Mouse (Mus musculus) heart, adult 9 months (tissue): Measurements from ENCODE around the gene Cenpm.

Experiments used
- DNase-seq, 2 experiments: peaks; one replicate each; pipeline ENCODE4 v3.0.0; 2022; ENCODE audit warnings: low spot score in 2 of 2

Cenpm gene

DNA sequence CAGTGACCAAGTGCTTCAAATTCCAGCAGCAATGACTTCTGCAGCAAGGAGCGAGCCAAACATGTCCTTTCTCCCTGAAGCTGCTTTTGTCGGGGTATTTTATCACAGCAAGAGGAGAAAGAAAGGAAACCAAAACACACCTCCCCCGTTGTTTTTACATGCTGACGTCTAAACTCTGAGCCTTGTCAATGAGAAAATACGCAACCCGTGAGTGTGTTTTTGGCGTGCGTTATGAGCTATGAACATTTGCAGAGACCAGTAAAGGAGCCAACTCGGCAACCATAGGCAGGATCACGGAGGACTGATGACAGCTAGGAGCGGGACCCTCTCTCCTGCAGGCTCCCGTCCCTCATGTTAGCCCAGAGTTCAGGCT lies 820 bp downstream of the Cenpm start:
- no peak for DNase-seq

DNA sequence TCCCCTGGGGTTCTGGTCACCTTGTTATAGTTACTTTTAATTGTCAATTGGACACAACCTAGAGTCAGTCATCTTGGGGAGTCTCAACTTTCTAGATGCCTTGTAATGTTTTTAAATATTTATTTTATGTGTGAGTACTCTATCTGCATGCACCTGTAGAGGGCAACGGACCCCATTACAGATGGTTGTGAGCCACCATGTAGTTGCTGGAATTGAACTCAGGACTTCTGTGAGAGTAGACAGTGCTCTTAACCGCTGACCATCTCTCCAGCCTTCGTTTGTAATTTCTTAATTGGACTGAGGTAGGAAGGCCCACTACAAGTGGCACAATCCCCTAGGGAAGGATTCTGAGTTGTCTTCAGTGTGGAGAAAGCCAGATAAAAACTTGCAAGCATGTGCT lies 1.2 kb downstream of the Cenpm start:
- no peak for DNase-seq

DNA sequence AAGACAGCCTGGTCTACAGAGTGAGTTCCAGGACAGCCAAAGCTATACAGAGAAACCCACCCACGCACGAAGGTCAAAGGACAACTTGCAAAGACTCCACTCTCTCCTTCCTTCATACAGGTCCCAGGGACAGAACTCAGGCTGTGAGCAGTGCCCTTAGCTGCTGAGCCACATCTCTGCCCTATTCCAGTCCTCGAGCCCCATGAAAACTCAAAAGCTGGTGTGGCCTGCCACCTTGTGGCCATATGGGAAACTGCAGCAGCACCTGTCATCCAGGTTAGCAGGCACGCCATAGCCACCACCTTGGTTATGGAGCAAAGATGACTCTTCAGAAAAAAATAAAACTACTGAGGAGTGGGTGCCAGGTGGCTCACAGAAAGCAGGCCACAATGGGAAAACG lies 8.0 kb downstream of the Cenpm start:
- peak; percentile 63 to 74 for DNase-seq

DNA sequence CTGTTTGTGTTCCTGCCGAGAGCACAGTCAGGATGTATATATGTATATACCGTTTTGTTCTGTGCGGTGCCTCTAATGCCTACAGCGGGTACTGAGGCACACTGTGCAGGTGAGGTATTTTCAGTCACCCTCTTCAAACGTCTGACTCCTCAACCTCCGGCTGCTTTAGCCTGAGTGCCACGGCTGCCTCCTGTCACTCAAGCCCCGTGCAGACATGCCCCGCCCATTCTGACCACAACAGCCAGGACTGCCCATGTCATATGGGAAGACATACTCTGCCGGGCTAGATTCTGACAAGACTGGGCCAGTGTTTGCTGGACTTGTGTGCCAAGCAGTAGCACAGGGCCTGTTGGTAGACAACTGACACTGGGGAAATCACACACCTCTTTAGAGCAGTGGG lies 8.9 kb downstream of the Cenpm start:
- DNase-seq: no peak

DNA sequence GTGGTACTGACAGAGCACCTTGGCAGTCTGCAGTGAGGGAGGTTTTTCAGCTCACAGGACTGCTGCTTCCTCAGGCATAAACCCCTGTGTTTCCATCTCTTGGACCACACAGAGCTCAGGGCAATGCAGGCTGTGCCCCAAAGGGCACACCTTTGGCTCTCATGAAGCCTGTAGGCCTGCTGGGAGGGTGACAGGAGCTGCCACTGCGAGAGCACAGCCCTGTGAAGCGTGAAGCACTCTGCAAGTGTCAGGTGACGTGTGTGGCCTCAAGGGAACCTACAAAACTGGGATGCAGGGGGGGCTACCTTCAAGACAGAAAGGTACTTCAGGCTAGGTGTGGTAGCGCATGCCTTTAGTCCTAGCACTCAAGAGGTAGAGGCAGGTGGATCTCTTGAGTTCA lies 11.9 kb downstream of the Cenpm start:
- DNase-seq: no peak

DNA sequence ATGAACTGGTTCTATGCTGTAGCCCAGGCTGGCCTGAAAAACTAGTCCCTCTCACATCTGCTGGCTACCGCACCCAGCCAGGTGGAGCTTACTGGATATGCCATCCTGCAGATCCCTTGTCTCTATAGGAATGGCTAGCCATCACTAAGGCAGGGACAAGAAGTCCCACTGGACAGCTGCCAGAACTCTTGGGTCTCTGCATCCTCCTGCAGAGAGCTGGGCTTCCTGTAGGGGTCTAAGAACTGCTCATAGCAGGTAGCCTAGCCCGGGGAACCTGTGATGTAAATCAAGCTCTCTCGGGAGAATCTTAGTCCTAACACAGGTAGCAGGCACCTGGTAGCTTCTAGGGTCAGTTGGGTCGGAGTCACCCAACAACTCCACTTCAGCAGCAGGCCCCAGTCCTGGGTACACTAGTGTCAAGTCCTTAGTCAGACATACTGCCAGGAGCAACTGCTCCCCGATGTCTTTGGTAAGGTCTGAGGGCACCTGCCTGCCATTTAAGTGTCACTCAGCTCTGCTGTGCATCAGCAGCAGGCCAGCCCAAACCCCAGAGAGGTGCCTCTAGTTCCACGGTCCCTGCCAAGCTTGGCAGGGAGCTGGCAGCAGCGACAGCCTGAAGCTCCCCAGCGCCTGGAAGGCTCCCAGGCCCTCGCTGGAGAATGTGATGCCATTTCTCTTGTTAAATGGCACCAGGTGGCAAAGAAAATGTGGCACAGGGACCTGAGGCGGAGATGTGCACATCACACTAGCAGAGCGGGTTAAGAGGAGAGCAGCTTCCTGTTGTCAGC lies 12.8 kb downstream of the Cenpm start:
- DNase-seq: no peak

DNA sequence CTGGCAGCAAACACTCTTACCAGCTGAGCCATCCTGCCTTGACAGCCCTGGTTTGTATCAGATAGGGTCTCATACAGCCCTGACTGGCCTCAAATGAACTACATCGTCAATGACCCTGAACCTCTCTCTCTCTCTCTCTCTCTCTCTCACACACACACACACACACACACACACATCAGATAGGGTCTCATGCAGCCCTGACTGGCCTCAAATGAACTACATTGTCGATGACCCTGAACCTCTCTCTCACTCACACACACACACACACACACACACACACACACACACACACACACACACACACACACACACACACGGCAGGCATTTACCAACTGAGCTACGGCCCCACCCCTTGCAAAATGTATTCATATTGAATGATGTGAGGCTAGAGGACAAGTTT lies 13.4 kb downstream of the Cenpm start:
- no peak for DNase-seq

DNA sequence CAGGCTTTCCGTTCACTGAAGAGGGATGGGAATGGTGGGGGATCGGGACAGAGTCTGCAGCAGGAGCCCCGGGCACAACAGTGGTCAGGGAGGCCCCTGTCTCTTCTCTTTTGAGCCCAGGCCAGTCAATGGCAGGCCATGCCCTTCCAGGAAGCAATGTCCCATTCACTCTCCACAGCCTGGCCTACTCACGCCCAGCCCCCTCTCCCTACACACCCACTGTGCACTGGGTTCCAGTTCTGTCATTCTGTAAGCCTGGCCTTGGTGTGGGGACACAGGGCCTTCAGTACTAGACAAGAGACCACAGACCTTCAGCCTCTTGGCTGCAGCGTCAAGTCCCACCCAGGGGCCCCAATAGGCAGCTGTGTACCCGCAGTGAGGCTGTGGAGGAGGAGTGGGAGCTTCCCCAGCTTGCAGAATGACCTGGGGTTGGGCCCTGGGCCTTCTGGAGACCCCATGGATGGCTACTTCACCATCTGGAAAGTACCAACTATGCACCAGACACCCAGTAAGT lies 14.4 kb downstream of the Cenpm start:
- DNase-seq: no peak

DNA sequence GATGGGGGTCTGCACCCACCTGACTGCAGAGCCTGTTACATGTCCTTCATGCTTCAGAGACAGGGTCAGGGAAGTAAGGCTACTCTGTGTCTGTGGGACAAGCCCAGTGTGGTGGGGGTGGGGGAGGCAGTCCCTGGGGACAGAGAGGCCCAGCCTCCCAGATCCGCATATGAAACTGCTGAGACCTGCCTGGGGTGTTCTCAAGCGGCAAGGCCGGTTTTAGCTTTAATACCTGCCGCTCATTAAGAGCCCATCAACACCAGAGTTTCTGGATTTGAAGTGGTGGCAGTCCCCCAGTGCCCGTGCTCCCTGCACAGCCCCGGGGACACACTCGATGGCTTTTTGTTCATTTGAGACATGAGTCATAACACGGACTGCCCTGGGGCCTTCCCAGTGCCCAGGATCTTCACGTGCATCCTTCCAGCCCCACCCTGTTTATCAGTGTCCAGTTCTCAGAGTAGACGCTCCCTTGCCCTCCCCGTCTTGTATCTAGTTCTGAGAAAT lies 15.0 kb downstream of the Cenpm start:
- no peak for DNase-seq

DNA sequence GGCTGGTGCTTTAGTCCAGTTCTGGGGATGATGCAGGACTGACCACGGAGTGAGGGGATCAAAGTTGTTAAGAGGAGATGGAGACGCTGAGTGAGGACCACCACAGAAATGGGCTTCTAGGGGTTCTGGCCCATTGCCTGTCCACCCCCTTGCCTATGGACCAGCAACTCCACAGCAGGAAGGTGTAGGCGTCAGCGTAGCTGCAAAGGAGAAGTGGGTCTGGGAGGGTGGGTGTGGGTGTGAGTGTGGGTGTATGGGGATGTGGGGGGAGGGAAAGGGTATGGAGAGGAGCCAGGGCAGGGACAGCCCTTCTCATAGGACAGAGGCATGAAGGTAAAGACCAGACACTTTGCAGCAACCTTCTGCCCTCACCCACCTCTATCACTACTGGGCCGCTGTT lies 18.8 kb downstream of the Cenpm start:
- DNase-seq: no peak

DNA sequence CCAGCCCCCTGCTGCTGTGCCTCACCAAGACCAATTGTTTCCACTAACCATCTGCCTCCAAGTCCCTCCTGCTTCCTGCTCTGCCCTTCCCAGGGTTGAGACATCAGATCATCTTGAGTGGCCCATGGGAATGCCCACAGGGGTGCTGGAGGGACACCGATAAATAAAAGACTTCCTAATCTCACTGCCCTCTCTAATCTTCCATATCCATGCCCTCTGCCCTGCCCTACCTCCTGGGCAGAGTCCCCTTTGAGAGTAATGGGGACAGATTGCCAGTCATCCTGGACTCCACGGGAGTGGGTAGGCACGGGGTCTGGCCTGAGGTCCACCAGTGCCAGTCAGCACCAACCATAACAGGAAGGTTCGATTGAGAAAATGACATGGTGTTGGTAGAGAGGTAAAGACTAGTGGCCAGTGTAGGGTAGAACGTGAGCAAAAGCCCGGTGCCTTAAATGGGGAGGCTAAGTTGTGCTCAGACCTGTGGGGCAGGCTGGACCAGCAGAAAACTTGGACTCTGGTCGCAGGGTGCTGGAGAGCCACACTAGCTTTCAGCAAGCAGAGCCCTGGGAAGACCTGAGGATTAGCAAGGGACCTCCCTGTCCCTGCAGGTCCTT lies 19.8 kb downstream of the Cenpm start:
- DNase-seq: no peak

DNA sequence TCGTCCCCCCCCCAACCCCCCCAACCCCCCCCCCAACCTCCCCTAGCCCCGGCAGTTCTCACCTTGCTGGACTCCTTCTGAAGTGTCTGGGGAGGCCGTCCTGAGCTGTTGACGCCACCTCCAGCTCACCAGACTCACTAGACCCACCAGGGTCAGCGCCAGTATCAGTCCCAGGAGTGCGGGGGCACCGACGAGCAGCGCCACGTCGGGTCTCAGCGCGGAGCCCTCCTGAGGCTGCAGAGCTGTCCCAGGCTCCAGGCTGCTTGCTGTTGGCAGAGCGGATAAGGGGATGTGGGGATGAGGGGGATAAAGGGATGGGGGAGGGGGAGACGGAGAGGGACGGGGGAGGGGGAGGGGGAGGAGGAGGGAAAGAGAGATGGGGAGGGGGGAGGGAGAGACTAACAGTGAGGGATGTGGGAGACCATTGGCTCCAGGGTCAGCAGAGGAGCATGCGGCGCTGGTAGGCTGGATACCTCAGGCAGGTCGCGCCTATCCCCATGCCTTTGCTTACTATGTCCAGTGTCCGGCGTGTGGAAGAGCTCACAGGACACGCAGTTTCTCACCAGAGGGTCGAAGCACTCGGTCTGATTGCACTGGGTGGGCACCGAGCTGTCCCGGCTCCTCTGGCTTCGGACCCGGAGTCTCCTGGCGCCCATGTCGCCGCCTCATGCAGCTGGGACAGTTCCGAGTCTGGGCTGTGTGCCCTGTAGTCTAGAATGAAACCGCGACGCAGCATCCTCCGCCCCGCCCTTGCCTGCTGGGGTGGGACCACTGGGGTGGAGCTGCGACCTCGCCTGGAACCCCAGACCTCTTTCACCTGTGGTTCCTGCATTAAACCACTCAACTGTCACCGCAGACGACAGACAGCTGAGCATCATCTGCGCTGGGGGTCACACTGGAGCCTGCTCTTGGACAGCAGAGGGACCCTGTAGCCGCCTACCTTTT lies 20.6 kb downstream of the Cenpm start, which contains the start of gene Tnfrsf13c:
Tnfrsf13c (minus strand) TSS at position 713 of the 945 bp plus-strand sequence.
- no peak for DNase-seq

DNA sequence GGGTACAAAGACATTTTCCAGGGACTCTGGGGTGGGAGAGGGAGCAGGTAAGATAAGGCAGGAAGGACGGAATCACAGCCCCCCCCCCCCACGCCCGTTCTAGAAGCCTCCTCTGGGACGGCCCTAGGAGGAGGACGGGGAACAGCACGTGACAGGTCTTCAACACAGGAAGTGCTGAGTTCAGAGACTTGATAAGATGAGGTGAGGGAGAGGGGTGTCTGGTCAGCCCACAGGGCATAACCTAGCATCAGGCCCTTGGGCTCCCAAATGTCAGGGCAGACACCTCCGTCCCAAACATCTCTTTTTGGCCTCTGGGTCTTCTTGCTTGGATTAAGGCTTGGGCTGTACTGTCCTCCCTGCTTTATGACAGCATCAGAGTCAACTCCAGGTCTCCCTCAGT lies 21.3 kb downstream of the Cenpm start:
- no peak for DNase-seq

DNA sequence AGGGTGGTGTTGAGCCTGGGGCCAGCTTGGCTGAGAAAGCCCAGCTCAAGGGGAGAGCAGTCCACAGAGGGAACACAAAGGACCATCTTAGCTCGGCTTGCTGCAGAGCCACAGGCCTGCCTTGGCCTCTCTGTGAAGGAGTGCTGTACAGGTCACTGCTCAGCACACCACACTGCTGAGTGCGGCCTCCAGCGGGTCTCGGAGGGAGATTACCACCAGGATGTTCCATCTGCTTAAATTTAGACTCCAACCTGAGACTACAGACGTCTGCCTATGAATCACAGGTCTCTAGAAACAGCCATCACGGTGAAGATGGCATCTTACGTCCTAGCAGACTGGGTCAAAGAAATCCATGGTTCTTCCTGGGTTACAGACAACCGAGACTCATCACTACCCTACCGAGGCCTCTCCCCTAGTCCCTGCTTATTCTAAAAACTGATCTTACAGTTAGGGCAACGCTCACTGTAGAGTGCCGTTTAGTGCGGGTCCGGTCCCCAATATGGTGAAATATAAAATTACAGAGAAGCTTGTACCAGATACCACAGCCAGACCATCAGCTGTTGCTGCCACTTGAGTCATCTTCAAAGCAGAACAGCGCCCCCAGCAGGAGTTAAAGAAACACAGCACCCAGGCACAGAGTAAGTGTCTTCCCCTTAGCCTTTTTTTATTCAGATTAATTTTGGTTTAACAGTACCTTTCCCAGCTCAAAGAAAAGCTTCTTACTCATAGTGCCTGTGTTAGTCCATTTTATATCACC lies 23.3 kb downstream of the Cenpm start:
- DNase-seq: no peak

DNA sequence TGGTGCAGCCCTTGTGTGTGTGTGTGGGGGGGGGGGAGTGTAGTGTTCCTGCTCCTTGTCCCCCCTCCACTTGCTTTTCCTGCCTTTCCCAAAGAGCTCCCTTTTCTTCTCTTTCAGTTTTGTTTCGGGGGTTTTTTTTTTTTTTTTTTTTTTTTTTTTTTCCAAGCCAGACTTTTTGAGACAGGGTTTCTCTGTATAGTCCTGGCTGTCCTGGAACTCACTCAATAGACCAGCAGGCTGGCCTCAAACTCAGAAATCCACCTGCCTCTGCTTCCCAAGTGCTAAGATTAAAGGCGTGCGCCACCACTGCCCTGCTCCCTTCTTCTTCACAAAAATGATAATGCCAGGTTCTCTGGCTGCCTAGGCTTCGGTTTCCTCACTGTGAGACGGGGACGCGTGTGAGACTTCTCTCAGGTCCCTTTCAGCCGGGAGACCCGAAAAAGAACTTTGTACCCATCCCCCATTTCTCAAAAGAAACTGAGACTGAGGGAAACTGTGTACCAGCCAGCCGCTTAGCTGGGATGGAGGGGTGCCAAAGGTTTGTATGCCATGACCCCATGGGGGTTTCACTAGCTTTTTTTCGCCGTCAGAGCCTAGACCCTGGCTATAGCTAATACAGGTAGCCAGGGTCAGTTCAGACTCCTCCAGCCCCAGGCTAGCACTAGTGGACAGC lies 24.4 kb downstream of the Cenpm start:
- DNase-seq: no peak

DNA sequence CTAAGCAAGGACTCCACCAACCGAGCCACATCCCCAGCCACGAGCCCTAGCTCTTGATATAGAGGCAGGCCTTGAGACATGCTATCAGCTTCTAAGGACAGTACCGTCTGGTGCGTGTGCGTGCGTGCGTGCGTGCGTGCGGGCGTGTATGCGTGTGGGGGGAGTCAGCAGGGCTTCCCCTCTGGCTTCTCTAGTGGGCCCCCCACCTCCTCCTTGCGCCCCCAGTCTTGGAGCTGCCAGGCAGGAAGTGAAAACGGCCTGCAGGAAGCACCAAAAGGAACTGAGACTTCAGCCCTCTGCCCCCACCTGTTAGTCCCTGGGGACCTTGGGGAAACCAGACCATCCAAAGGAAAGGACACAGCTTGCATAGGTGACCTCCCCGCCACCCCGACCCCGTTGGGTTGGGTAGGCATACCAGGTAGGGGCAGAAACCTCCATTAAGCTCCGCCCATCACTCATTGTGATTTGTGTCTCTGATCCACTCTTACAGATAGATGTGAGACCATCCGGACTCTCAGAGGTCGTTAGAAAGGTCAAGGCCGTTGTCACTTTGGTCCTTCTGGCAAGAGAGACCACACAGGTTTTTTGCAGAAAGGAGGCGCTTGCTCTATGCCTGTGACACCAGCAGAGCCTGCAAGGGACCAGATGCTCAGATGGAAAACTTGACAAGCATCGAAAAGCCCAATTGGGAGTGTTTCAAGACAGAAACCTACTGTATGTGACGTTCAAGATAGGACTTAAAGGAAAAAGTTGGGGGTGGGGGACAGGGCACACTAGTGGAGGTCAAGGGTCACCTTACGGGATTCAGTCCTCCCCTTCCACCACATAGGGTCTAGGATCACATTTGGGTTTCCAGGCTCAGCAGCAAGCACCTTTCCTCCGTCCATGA lies 25.5 kb downstream of the Cenpm start:
- DNase-seq: peak in 1 of 2 experiments; percentile 51

DNA sequence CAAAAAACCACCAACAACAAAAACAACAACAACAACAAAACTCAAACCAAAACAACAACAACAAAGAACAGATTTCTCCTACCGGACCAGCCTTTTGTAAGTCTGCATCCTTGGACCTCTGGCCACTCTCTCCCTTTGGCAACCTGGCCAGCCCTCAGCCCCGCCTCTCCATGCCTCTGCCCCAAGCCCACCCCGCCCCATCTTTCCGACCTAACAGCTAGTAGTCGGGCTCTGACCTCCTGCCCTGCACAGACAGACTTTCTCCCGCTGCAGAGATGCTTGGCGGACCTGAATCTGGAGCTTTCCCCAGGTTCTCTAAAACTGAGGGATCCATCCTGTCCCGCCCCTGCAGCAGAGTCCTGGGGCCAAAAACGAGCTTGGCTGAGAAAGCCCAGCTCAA lies 26.6 kb downstream of the Cenpm start:
- DNase-seq: no peak

DNA sequence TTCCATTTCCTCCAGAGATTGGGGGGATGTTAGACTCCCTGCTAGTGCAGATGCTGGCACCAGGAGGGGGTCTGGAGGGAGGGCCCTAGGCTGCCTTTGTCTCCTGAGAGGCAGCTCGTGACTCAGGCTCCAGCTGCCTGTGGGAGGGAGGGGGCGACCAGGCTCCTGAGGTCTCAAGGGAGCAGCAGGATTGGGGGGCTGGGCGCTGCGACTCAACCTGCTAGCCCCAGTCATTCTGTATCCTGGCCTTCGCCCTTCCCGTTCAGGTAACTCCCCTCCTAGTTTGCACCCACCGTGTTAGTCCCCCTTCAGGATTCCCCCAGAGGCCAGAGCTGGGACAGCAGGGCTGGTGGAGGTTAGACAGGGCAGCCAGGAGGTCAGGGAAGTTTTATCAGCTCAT lies 27.5 kb downstream of the Cenpm start:
- DNase-seq: no peak

DNA sequence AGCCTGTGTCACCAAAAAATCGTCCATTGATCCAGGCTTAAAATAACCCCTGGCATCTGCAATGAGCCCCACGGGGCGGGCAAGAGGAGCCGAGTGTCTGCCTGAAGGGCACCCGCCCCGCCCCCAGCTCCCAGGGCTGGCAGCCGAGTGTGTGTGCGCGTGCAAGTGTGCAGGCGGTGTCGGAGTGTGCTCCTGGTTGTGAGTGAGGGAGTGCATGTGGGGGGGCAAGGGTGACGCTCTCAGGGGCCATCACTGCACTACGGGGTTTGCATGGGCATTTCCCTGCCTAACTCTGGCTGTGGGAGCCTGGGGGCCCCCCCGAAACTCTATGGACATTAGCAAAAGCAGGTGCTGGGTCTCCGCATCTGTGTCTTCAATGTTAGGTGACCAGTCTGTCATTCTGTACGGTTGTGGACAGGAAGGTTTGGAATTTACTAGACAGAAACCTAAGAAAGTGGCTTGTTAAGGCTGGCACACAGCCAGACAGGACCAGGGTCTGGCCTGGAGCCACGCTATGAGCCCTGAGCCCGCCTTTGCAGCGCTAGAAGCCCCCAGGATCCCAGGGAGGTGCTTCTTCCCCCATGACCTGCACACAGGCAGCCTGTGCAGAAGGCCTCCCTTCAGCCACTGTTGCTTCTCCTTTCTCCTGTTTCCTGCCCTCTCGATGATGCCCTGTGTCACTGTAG lies 28.3 kb downstream of the Cenpm start:
- DNase-seq: no peak
